Mouse (Mus musculus) adrenal gland, adult 10 weeks (tissue): ENCODE results near the gene Irak1bp1. TPM values are rescaled to one million over a fixed set of nuclear protein-coding genes. Genes with fewer than 3 reads are reported as not detected.

Source experiments
- polyA plus RNA-seq: library from polyadenylated mRNA; stranded (reverse); fragments of 350-450 nt; fragmentation: Illumina TruSeq; extraction: RNeasy Lipid Tissue Mini Kit (QIAGEN cat#74804); gene quantifications from one replicate; pipeline ENCODE4 v1.2.3, GENCODE M21; 2014; ENCODE audit warnings: low read depth, low replicate concordance

Gene Irak1bp1
- 15.2 TPM for polyA plus RNA-seq

DNA sequence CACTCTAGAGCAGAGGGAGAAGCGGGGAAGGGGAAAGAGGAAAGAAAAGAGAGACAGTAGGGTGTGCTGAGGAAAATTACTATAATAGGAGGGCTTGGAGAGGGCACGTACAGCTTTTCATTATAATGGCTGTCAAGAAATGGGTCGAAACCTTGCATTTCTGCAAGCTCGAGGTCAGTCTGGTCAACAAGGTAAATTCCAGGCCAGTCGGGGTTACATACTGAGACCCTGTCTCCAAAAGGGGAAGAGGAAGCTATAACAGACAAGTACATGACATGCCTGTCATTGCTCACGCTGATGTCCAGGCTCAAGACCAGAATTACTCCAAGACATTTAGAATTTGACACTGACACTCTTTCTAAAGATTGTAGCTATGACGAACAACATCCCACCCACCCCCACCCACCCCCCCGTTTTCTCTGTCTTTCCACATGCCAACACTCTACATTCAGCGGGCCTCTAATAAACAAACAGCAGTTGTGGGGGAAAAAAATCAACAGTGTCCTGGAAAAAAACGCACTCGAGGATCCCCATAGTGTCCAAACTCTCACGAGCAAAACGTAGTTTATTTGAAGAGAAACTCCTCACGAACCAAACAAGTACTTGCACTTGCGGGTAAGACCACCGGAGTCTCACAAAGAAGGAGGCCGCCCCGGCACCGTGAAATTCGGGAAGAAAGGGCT is at the start of gene Irak1bp1:
Gene Irak1bp1, plus strand, starts transcription at position 534 of the 683 bp plus-strand sequence.

Other genes with a start within 250 kb of the Irak1bp1 start
- gene Phip, start 146.0 kb downstream of the Irak1bp1 start, polyA plus RNA-seq, result 110 TPM